Mouse (Mus musculus) MEL (cell line): ENCODE measurements around the gene Gm5901.

Experiments used
- BHLHE40 ChIP-seq: IDR thresholded peaks from 2 replicates; pipeline ENCODE4 v1.6.1; 2012; ENCODE audit warnings: low read depth, mild to moderate bottlenecking, inconsistent platforms, low read length, improper control_type of control experiment, borderline replicate concordance
- CHD1 ChIP-seq: IDR thresholded peaks from 2 replicates; pipeline ENCODE4 v1.6.1; 2012; ENCODE audit warnings: low read depth, mild to moderate bottlenecking, inconsistent platforms, low read length, improper control_type of control experiment
- CTCF ChIP-seq, 3 experiments: IDR thresholded peaks in 2 of 3; conservative IDR thresholded peaks in 1 of 3; 2 replicates each; pipeline ENCODE4 v1.5.1; 2011 to 2012; ENCODE audit warnings: low read length in 3 of 3, low read depth in 2 of 3, mild to moderate bottlenecking in 2 of 3, improper control_type of control experiment in 1 of 3, inconsistent platforms in 1 of 3, mixed read lengths in 1 of 3, moderate library complexity in 1 of 3; ENCODE audit not compliant: control insufficient read depth in 1 of 3, insufficient read depth in 1 of 3, poor library complexity in 1 of 3, severe bottlenecking in 1 of 3
- MAFK ChIP-seq: IDR thresholded peaks from 2 replicates; pipeline ENCODE4 v1.6.1; 2011; ENCODE audit warnings: low read depth, mild to moderate bottlenecking, low read length, improper control_type of control experiment, borderline replicate concordance
- MYC ChIP-seq: IDR thresholded peaks from 2 replicates; pipeline ENCODE4 v1.6.1; 2011; ENCODE audit warnings: low read depth, mild to moderate bottlenecking, low read length, improper control_type of control experiment, moderate library complexity
- POLR2A ChIP-seq, 2 experiments: IDR thresholded peaks; 2 replicates each; pipeline ENCODE4 v1.6.1; 2011 to 2012; ENCODE audit warnings: low read length in 2 of 2, mild to moderate bottlenecking in 2 of 2, control low read depth in 1 of 2, improper control_type of control experiment in 1 of 2, low read depth in 1 of 2, moderate library complexity in 1 of 2; ENCODE audit not compliant: control insufficient read depth in 1 of 2, insufficient read depth in 1 of 2, poor library complexity in 1 of 2
- RCOR1 ChIP-seq: IDR thresholded peaks from 2 replicates; pipeline ENCODE4 v1.6.1; 2012; ENCODE audit warnings: low read depth, mild to moderate bottlenecking, inconsistent platforms, low read length, improper control_type of control experiment
- UBTF ChIP-seq: IDR thresholded peaks from 2 replicates; pipeline ENCODE4 v1.6.1; 2012; ENCODE audit warnings: low read depth, mild to moderate bottlenecking, inconsistent platforms, low read length, improper control_type of control experiment, moderate library complexity, borderline replicate concordance; ENCODE audit not compliant: insufficient read depth
- ZMIZ1 ChIP-seq: IDR thresholded peaks from 2 replicates; pipeline ENCODE4 v1.6.1; 2012; ENCODE audit warnings: low read depth, mild to moderate bottlenecking, inconsistent platforms, low read length, improper control_type of control experiment, moderate library complexity

- TF ChIP-seq POLR2A (IDR thresholded peaks at IDR 0.05; ENCODE audit: control insufficient read depth in 1 of 2, insufficient read depth in 1 of 2, low read depth in 1 of 2, low read length in 2 of 2, poor library complexity in 1 of 2) (no peak), MYC (no peak), RCOR1 (no peak), BHLHE40 (no peak), CTCF (IDR thresholded peaks at IDR 0.05 in 2 of 3, conservative IDR thresholded peaks at IDR 0.05 in 1 of 3; ENCODE audit: control insufficient read depth in 1 of 3, insufficient read depth in 1 of 3, low read depth in 2 of 3, low read length in 3 of 3, poor library complexity in 1 of 3, severe bottlenecking in 1 of 3) (no peak), MAFK (no peak), ZMIZ1 (no peak), UBTF (no peak), CHD1 (no peak)
These were observed 6.9 kb upstream of the Gm5901 start, which contains the start of gene Olfr692 for GRCm38 (mm10) chr7:105367930-105368329.
